Mouse (Mus musculus): ENCODE measurements around the gene Olfr1295.

Gene Olfr1295

GRCm38 (mm10) chr2:111569581-111569980 is at the start of gene Olfr1295:
TSS of gene Olfr1295 (minus strand) at chr2:111569681.
- DNase-seq (ENCODE audit: low spot score in 2 of 2) = no peak

- no peak for DNase-seq (ENCODE audit: low spot score in 2 of 2)
Measured at GRCm38 (mm10) chr2:111540191-111540590, 29.3 kb downstream of the Olfr1295 start, which contains the start of gene Olfr1294. TSS of gene Olfr1294 (minus strand) at chr2:111540291.

- DNase-seq (ENCODE audit: low spot score in 2 of 2) = no peak
Measured at GRCm38 (mm10) chr2:111524903-111525302, 44.6 kb downstream of the Olfr1295 start, which contains the start of gene Olfr1293-ps. TSS of gene Olfr1293-ps (plus strand) at chr2:111525203.

GRCm38 (mm10) chr2:111517451-111517850 is 52.0 kb downstream of the Olfr1295 start:
- no peak for DNase-seq (ENCODE audit: low spot score in 2 of 2)
